8 mouse cellular contexts compared by ENCODE assay signal in genomic region chr6:92941756-92942420, GRCm38 (mm10). TPM values are rescaled to one million over a fixed set of nuclear protein-coding genes. Genes with fewer than 3 reads are reported as not detected.
DNase-seq lines count a peak whose midpoint lies in the region; ATAC-seq and TF ChIP-seq lines count a peak whose summit lies in the region.

No protein-coding gene starts in this region.

- peak overlapping the region; percentile 97 for H3K4me2 ChIP-seq in embryonic facial prominence, embryonic 13.5 days
- H3K4me2 ChIP-seq in limb, embryonic 13.5 days (replicated peaks): peak overlapping the region; percentile 92
- peak overlapping the region; percentile 99 for H3K4me2 ChIP-seq in midbrain, embryonic 15.5 days

- H3K4me3 ChIP-seq in gastrocnemius, adult 2 months: peak overlapping the region; percentile 88
- H3K4me3 ChIP-seq in embryonic facial prominence, embryonic 13.5 days: peak overlapping the region; percentile 64
- H3K4me3 ChIP-seq in hindbrain, embryonic 10.5 days: peak overlapping the region; percentile 72
- H3K4me3 ChIP-seq in limb, embryonic 13.5 days: peak overlapping the region; percentile 68
- H3K4me3 ChIP-seq in midbrain, embryonic 15.5 days: peak overlapping the region; percentile 54

- 0 out of 2 replicates have a peak, but pooled peaks cover 2% of the 10 kb centered on the region for H3K36me3 ChIP-seq in embryonic facial prominence, embryonic 13.5 days
- no peaks in the 10 kb centered on the region for H3K36me3 ChIP-seq in hindbrain, embryonic 10.5 days
- H3K36me3 ChIP-seq in limb, embryonic 13.5 days: peaks cover 8% of the 10 kb centered on the region
- no peaks in the 10 kb centered on the region for H3K36me3 ChIP-seq in midbrain, embryonic 15.5 days (replicated peaks)

- peak overlapping the region; percentile 77 for H3K9ac ChIP-seq in embryonic facial prominence, embryonic 13.5 days
- H3K9ac ChIP-seq in limb, embryonic 13.5 days: peak overlapping the region; percentile 82
- H3K9ac ChIP-seq in midbrain, embryonic 15.5 days: peak overlapping the region; percentile 28

- peak; percentile 27; the same call in 1 of the 2 replicates for ATAC-seq in embryonic facial prominence, embryonic 13.5 days (ENCODE audit: insufficient number of reproducible peaks, insufficient read depth, low FRiP score, low TSS enrichment, low read depth)
- ATAC-seq in limb, embryonic 13.5 days (ENCODE audit: low FRiP score, low read depth): no peak
- no peak; the same call in 1 of the 2 replicates for ATAC-seq in midbrain, embryonic 15.5 days (replicated peaks)

- H3K27me3 ChIP-seq in embryonic facial prominence, embryonic 13.5 days: peaks cover 25% of the 10 kb centered on the region
- H3K27me3 ChIP-seq in hindbrain, embryonic 10.5 days (ENCODE audit: insufficient read depth, poor library complexity, severe bottlenecking): peaks cover 80% of the 10 kb centered on the region
- H3K27me3 ChIP-seq in limb, embryonic 13.5 days: peaks cover 28% of the 10 kb centered on the region
- peaks cover 65% of the 10 kb centered on the region for H3K27me3 ChIP-seq in midbrain, embryonic 15.5 days (replicated peaks)

- under 1% methylated on average over 30 of the region's 30 CpGs for WGBS in embryonic facial prominence, embryonic 13.5 days
- under 1% methylated on average over 30 of the region's 30 CpGs for WGBS in hindbrain, embryonic 10.5 days
- WGBS in limb, embryonic 13.5 days: under 1% methylated on average over 30 of the region's 30 CpGs
- WGBS in midbrain, embryonic 15.5 days: under 1% methylated on average over 30 of the region's 30 CpGs

- TF ChIP-seq CTCF in gastrocnemius, adult 2 months (IDR thresholded peaks at IDR 0.05): no peak

- H3K4me1 ChIP-seq in embryonic facial prominence, embryonic 13.5 days: peaks cover 34% of the 10 kb centered on the region
- peaks cover 50% of the 10 kb centered on the region for H3K4me1 ChIP-seq in hindbrain, embryonic 10.5 days (replicated peaks)
- H3K4me1 ChIP-seq in limb, embryonic 13.5 days: peaks cover 32% of the 10 kb centered on the region
- H3K4me1 ChIP-seq in midbrain, embryonic 15.5 days: peaks cover 40% of the 10 kb centered on the region

- intact Hi-C loops in gastrocnemius, adult 2 months (cut with DNase I): loop anchor here (1.0 to 10.0 kb wide), 5 partner anchors 70 to 503 kb away; no protein-coding TSS in a partner anchor

- H3K9me3 ChIP-seq in embryonic facial prominence, embryonic 13.5 days: no peaks in the 10 kb centered on the region
- no peaks in the 10 kb centered on the region for H3K9me3 ChIP-seq in hindbrain, embryonic 10.5 days
- no peaks in the 10 kb centered on the region for H3K9me3 ChIP-seq in limb, embryonic 13.5 days
- H3K9me3 ChIP-seq in midbrain, embryonic 15.5 days: no peaks in the 10 kb centered on the region

- DNase-seq in gastrocnemius, adult 2 months: peak; percentile 31
- DNase-seq in gastrocnemius, adult 8-10 months (ENCODE audit: low spot score in 2 of 2): no peak
- peak; percentile 56 for DNase-seq in hindbrain, embryonic 10.5 days (ENCODE audit: low spot score)
- DNase-seq in frontal cortex, postnatal 25 days (ENCODE audit: low spot score in 2 of 2): no peak
- no peak for DNase-seq in frontal cortex, postnatal 14 days (ENCODE audit: low spot score in 2 of 2)

- peak overlapping the region; percentile 91 for H3K27ac ChIP-seq in gastrocnemius, adult 2 months
- H3K27ac ChIP-seq in embryonic facial prominence, embryonic 13.5 days: peak overlapping the region; percentile 73
- peak overlapping the region; percentile 42 for H3K27ac ChIP-seq in hindbrain, embryonic 10.5 days
- peak overlapping the region; percentile 91 for H3K27ac ChIP-seq in limb, embryonic 13.5 days
- H3K27ac ChIP-seq in midbrain, embryonic 15.5 days: no peak overlapping the region

RNA-seq across cellular contexts. Expression of gene Adamts9, which starts 1.4 kb away (rescaled TPM):
- 1 to 10 TPM; 8.5 to 8.9 TPM for total RNA-seq in gastrocnemius, adult 2 months (2021)
- 1 to 10 TPM; 1.5 to 3.0 (median 2.1) TPM for total RNA-seq in gastrocnemius, adult 8-10 months (2022)
- 6.3 and 7.0 TPM in 2 replicates for polyA plus RNA-seq in embryonic facial prominence, embryonic 13.5 days (2015; fragmentation: Nextera tagmentation; extraction: Ambion mirVana)
- 2.1 and 2.3 TPM in 2 replicates for polyA plus RNA-seq in hindbrain, embryonic 10.5 days (2016; fragmentation: Nextera tagmentation; extraction: Ambion mirVana)
- 11.4 and 11.6 TPM in 2 replicates for polyA plus RNA-seq in limb, embryonic 13.5 days (2015; fragmentation: Nextera tagmentation; extraction: Ambion mirVana)
- 1.3 and 1.6 TPM in 2 replicates for polyA plus RNA-seq in midbrain, embryonic 15.5 days (2015; fragmentation: Nextera tagmentation; extraction: Ambion mirVana)

Comparison
In these comparisons a context has a peak if more than half of its experiments do, and no peak if none do; other contexts are left out.
1. DNase-seq: peak in gastrocnemius, adult 2 months (single experiment) and hindbrain, embryonic 10.5 days (single experiment); none in gastrocnemius, adult 8-10 months (0 of 2), frontal cortex, postnatal 25 days (0 of 2) and frontal cortex, postnatal 14 days (0 of 2).
2. H3K9ac ChIP-seq: peak in every context shown above with its lines; median percentile 82 in limb, embryonic 13.5 days; 77 in embryonic facial prominence, embryonic 13.5 days; 28 in midbrain, embryonic 15.5 days.
3. Peak in every context shown above with its lines, with median percentiles within 50 percentile points of each other: H3K4me3 ChIP-seq and H3K4me2 ChIP-seq.